Mouse (Mus musculus): ENCODE data around the gene Ikbke. TPM values are rescaled to one million over a fixed set of nuclear protein-coding genes. Genes with fewer than 3 reads are reported as not detected.

Gene Ikbke
- polyA plus RNA-seq, 1 experiment from 2014 or later = 3.9 TPM

DNA sequence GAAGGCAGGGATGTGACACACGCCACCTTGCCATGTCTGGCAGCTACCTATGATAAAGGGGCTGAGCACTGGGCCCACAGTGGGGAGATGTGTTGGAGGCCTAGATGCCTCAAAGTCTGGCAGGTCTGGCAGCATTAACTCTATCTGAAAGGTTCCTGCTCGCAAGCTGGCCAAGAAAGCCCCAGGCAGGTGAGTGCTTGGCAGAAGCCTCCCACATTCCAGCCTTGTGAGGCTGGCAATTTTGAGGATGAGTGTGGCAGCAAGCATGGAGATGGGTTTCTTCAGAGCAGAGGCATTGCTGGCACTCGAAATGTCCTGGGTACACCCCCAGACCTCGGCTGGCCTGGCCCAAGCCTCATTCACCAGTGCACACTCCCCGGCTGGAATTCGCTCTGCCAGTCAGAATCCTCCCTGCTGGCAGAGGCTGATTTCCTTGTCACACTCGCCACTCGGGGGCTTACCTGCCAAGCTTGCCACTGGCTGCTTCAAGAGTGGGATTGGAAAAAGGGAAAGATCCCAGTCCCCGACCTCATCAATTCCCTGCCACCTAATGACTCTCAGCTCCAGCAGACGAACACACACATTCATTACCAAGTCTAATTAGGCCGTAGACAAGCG lies 39.7 kb downstream of the Ikbke start:
- H3K4me3 ChIP-seq (ENCODE audit: low read depth, low read length) = no peak overlapping the region
- peaks cover 22% of the 10 kb centered on the region for H3K4me1 ChIP-seq (ENCODE audit: insufficient read depth)
- H3K9me3 ChIP-seq (ENCODE audit: low read length) = no peaks in the 10 kb centered on the region
- DNase-seq = no peak
- TF ChIP-seq EP300 (IDR thresholded peaks at IDR 0.05; ENCODE audit: low read depth) = no peak
- no peak for TF ChIP-seq CTCF (IDR thresholded peaks at IDR 0.05; ENCODE audit: low read depth)
- no peak overlapping the region for H3K9ac ChIP-seq (replicated peaks)
- H3K27ac ChIP-seq (ENCODE audit: low read depth) = no peak overlapping the region
- WGBS (ENCODE audit: insufficient replicate concordance) = 74% methylated on average over 12 of the region's 12 CpGs
- ATAC-seq = no peak
- no peak overlapping the region for H3K4me2 ChIP-seq (ENCODE audit: low read depth, low read length)
- peaks cover 16% of the 10 kb centered on the region for H3K27me3 ChIP-seq (ENCODE audit: insufficient read depth, low read length)
- no peaks in the 10 kb centered on the region for H3K36me3 ChIP-seq (replicated peaks; ENCODE audit: insufficient read depth, low read length)

DNA sequence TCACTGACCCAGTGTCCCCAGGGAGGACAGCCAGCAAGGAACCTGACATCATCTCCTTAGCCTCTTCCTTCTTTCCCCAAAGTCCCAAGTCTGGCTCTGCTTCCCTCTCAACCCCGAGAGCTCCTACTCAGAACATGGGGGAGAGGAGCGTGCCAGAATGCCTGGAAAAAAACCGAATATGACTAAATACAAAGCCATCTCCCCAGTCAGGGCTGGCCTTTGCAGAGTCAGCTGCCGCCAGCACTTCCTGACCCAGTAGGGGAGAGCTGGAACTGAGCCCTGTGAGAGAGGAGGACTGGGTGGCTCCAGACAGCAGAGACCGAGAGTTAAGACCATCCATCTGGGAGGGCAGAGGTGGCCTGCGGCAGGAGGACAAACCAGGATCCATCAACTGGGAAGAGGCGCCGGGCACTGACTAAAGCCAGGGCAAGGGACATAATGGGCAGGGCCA lies 40.5 kb downstream of the Ikbke start:
- Histone ChIP-seq H3K36me3 (replicated peaks; ENCODE audit: insufficient read depth, low read length) (no peaks in the 10 kb centered on the region), H3K4me1 (ENCODE audit: insufficient read depth) (peaks cover 19% of the 10 kb centered on the region), H3K9ac (replicated peaks) (no peak overlapping the region), H3K4me3 (ENCODE audit: low read depth, low read length) (no peak overlapping the region), H3K4me2 (ENCODE audit: low read depth, low read length) (no peak overlapping the region), H3K27me3 (ENCODE audit: insufficient read depth, low read length) (peaks cover 8% of the 10 kb centered on the region; the same call in 1 of the 2 replicates), H3K9me3 (ENCODE audit: low read length) (no peaks in the 10 kb centered on the region), H3K27ac (ENCODE audit: low read depth) (no peak overlapping the region)
- no peak for TF ChIP-seq EP300 (IDR thresholded peaks at IDR 0.05; ENCODE audit: low read depth)
- no peak for TF ChIP-seq CTCF (IDR thresholded peaks at IDR 0.05; ENCODE audit: low read depth)
- 57% methylated on average over 8 of the region's 8 CpGs for WGBS (ENCODE audit: insufficient replicate concordance)
- ATAC-seq (peak; percentile 13; the same call in 1 of the 2 replicates), DNase-seq (no peak)

DNA sequence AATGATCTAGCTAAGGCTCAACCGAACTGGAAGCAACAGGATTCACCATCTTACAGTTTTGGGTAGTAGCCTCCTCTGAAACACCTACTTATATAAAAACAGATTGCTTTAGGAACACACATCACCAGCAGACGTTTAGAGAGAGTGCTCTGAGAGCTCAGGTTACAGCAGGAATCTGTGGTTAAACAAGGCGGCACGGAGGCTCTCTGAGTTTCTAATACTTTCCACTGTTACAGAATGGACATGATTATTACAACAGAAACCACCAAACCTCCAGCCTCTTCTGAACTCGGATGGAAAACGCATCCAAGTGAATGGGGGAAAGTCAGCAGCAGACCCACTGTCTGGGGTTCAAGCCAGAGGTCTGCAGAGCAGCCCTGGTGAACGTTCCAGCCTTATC lies 43.3 kb downstream of the Ikbke start:
- Histone ChIP-seq H3K27ac (ENCODE audit: low read depth) (no peak overlapping the region), H3K4me3 (ENCODE audit: low read depth, low read length) (no peak overlapping the region), H3K4me1 (ENCODE audit: insufficient read depth) (peaks cover 11% of the 10 kb centered on the region), H3K4me2 (ENCODE audit: low read depth, low read length) (no peak overlapping the region), H3K9me3 (ENCODE audit: low read length) (no peaks in the 10 kb centered on the region), H3K9ac (replicated peaks) (no peak overlapping the region), H3K36me3 (replicated peaks; ENCODE audit: insufficient read depth, low read length) (no peaks in the 10 kb centered on the region), H3K27me3 (ENCODE audit: insufficient read depth, low read length) (no peaks in the 10 kb centered on the region)
- 50% methylated on average over 7 of the region's 7 CpGs for WGBS (ENCODE audit: insufficient replicate concordance)
- TF ChIP-seq EP300 (IDR thresholded peaks at IDR 0.05; ENCODE audit: low read depth) = no peak
- no peak for TF ChIP-seq CTCF (IDR thresholded peaks at IDR 0.05; ENCODE audit: low read depth)
- ATAC-seq = no peak
- no peak for DNase-seq

DNA sequence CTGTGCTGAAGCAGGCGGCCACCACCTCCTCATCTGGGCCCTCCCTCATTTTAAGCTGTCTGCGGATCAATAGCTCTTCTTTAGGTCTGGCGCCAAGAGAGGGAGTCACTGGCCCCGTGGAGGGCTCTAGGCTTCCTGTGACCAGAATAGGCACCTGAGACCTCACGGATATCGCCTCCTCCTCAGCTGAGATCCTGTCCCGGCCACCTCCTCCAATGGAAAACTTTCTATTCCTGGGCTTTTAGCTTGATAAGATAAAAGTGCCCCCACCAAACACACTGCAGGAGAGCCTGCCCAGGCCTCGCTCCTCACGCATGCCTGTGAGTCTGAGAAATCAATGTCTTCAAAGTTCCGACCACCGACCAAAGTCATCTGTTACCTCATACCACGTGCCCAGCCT lies 45.9 kb downstream of the Ikbke start:
- 60% methylated on average over 12 of the region's 12 CpGs for WGBS (ENCODE audit: insufficient replicate concordance)
- no peaks in the 10 kb centered on the region for H3K27me3 ChIP-seq (ENCODE audit: insufficient read depth, low read length)

DNA sequence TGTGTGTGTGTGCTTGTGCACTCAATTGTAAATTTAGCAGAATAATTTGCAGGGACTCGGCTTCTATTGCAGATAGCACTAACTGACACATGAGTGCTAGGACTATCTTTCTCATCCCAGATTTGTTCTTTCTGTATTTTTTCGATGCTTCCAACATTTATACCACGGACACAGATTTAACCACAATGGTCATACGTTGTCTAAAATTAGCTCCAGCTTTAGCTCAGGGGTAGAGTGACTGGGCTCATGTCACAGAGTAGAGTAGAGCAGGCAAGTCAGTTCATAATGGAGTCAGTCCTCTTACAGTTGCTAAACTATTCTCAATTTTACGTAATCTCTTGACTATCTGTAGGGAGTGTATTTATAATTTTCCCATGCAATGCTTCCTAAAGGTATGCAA lies 50.7 kb downstream of the Ikbke start:
- TF ChIP-seq CTCF (IDR thresholded peaks at IDR 0.05; ENCODE audit: low read depth) = no peak
- TF ChIP-seq EP300 (IDR thresholded peaks at IDR 0.05; ENCODE audit: low read depth) = no peak

More for the DNA sequence above, 45.9 kb downstream of the Ikbke start:
- no peak for DNase-seq
- no peak overlapping the region for H3K27ac ChIP-seq (ENCODE audit: low read depth)
- peaks cover 8% of the 10 kb centered on the region for H3K4me1 ChIP-seq (ENCODE audit: insufficient read depth)
- H3K9me3 ChIP-seq (ENCODE audit: low read length) = no peaks in the 10 kb centered on the region
- no peak overlapping the region for H3K4me2 ChIP-seq (ENCODE audit: low read depth, low read length)
- no peaks in the 10 kb centered on the region for H3K36me3 ChIP-seq (replicated peaks; ENCODE audit: insufficient read depth, low read length)
- no peak for ATAC-seq
- H3K9ac ChIP-seq (replicated peaks) = no peak overlapping the region
- TF ChIP-seq EP300 (IDR thresholded peaks at IDR 0.05; ENCODE audit: low read depth) (no peak), CTCF (IDR thresholded peaks at IDR 0.05; ENCODE audit: low read depth) (no peak)
- no peak overlapping the region for H3K4me3 ChIP-seq (ENCODE audit: low read depth, low read length)

DNA sequence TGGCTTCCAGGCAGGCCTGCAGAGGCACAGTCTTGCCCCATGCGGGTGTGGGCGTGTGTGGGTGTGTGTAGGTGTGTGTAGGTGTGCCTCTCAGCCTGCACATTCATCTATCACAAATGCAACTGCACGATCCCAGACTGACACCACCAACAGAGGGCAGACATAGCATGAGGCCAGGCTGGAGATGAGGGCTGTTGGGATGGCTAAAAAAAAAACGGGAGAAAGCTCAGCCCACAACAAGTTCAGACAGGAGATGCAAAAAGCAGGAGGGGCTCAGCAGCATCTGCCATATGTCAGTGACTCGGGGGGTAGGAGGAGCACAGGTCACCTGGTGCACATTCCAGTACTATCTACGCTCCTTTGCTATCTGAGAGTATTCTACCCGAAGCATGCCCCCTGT lies 51.2 kb downstream of the Ikbke start:
- Histone ChIP-seq H3K27ac (ENCODE audit: low read depth) (no peak overlapping the region), H3K27me3 (ENCODE audit: insufficient read depth, low read length) (no peaks in the 10 kb centered on the region), H3K4me3 (ENCODE audit: low read depth, low read length) (no peak overlapping the region), H3K9me3 (ENCODE audit: low read length) (no peaks in the 10 kb centered on the region), H3K9ac (replicated peaks) (no peak overlapping the region), H3K4me1 (ENCODE audit: insufficient read depth) (no peaks in the 10 kb centered on the region), H3K36me3 (replicated peaks; ENCODE audit: insufficient read depth, low read length) (no peaks in the 10 kb centered on the region), H3K4me2 (ENCODE audit: low read depth, low read length) (no peak overlapping the region)
- TF ChIP-seq CTCF (IDR thresholded peaks at IDR 0.05; ENCODE audit: low read depth) (peak; percentile 45; the same call in 1 of the 2 replicates), EP300 (IDR thresholded peaks at IDR 0.05; ENCODE audit: low read depth) (no peak)
- 58% methylated on average over 7 of the region's 7 CpGs for WGBS (ENCODE audit: insufficient replicate concordance)
- DNase-seq = no peak
- ATAC-seq = no peak

More for the DNA sequence above, 50.7 kb downstream of the Ikbke start:
- no peak overlapping the region for H3K4me3 ChIP-seq (ENCODE audit: low read depth, low read length)
- ATAC-seq (no peak), DNase-seq (no peak)
- H3K4me2 ChIP-seq (ENCODE audit: low read depth, low read length) = no peak overlapping the region
- 69% methylated on average over 5 of the region's 5 CpGs for WGBS (ENCODE audit: insufficient replicate concordance)
- no peaks in the 10 kb centered on the region for H3K36me3 ChIP-seq (replicated peaks; ENCODE audit: insufficient read depth, low read length)
- H3K9me3 ChIP-seq (ENCODE audit: low read length) = no peaks in the 10 kb centered on the region
- no peaks in the 10 kb centered on the region for H3K4me1 ChIP-seq (ENCODE audit: insufficient read depth)
- H3K27me3 ChIP-seq (ENCODE audit: insufficient read depth, low read length) = no peaks in the 10 kb centered on the region
- H3K27ac ChIP-seq (ENCODE audit: low read depth) = no peak overlapping the region
- no peak overlapping the region for H3K9ac ChIP-seq (replicated peaks)
